Mouse (Mus musculus) neural tube, embryonic 13.5 days (tissue): ENCODE data around the gene Anxa3. TPM values are rescaled to one million over a fixed set of nuclear protein-coding genes. Genes with fewer than 3 reads are reported as not detected.

Experiments
- ATAC-seq: fragments of 200-750 bp; cut with Nextera tagmentation; 2 replicates; pipeline ENCODE4 v1.8.0; 2017; ENCODE audit warnings: low read depth, mild to moderate bottlenecking, moderate TSS enrichment, moderate library complexity
- H3K27ac ChIP-seq: fragments of 300-500 bp; sonication (generic); replicated peaks from 2 replicates; pipeline ENCODE4 v1.5.1; 2015; ENCODE audit warnings: moderate library complexity, mild to moderate bottlenecking, inconsistent platforms
- H3K27me3 ChIP-seq: fragments of 300-500 bp; sonication (generic); 2 replicates; pipeline ENCODE4 v1.6.1; 2015; ENCODE audit warnings: mild to moderate bottlenecking, inconsistent platforms
- H3K36me3 ChIP-seq: fragments of 300-500 bp; sonication (generic); 2 replicates; pipeline ENCODE4 v1.6.1; 2015; ENCODE audit warnings: mild to moderate bottlenecking, inconsistent platforms
- H3K4me1 ChIP-seq: fragments of 300-500 bp; sonication (generic); replicated peaks from 2 replicates; pipeline ENCODE4 v1.6.1; 2015; ENCODE audit warnings: inconsistent platforms
- H3K4me2 ChIP-seq: fragments of 300-500 bp; sonication (generic); 2 replicates; pipeline ENCODE4 v1.6.1; 2015; ENCODE audit warnings: inconsistent platforms, mild to moderate bottlenecking, moderate library complexity
- H3K4me3 ChIP-seq: fragments of 300-500 bp; sonication (generic); 2 replicates; pipeline ENCODE4 v1.5.1; 2015; ENCODE audit warnings: mild to moderate bottlenecking, inconsistent platforms
- H3K9ac ChIP-seq: fragments of 300-500 bp; sonication (generic); 2 replicates; pipeline ENCODE4 v1.6.1; 2015; ENCODE audit warnings: moderate library complexity, mild to moderate bottlenecking, inconsistent platforms
- H3K9me3 ChIP-seq: fragments of 300-500 bp; sonication (generic); 2 replicates; pipeline ENCODE4 v1.6.1; 2016; ENCODE audit warnings: inconsistent platforms
- WGBS: fragments of 180-500 bp; shearing (Covaris S2); methylation state at CpG from one replicate; pipeline ENCODE4 v1.1.7; 2015; 5-methylcytosine and 5-hydroxymethylcytosine counted together
- polyA plus RNA-seq: library from polyadenylated mRNA; unstranded; fragments of >200 nt; fragmentation: Nextera tagmentation; extraction: Ambion mirVana; gene quantifications from 2 replicates; pipeline ENCODE4 v1.2.1, GENCODE M21; 2015

Anxa3 gene
- polyA plus RNA-seq, 1 experiment from 2014 or later = 29.8 TPM

- Histone ChIP-seq H3K36me3 (no peaks in the 10 kb centered on the region), H3K9ac (no peak overlapping the region), H3K27ac (no peak overlapping the region), H3K27me3 (no peaks in the 10 kb centered on the region), H3K4me2 (no peak overlapping the region), H3K4me1 (no peaks in the 10 kb centered on the region), H3K4me3 (no peak overlapping the region), H3K9me3 (no peaks in the 10 kb centered on the region)
- WGBS = 70% methylated on average over 5 of the region's 5 CpGs
- no peak; the same call in 1 of the 2 replicates for ATAC-seq
Measured at GRCm38 (mm10) chr5:96890367-96890766, 97.2 kb downstream of the Anxa3 start.

Other genes with a start within 250 kb of the Anxa3 start
- 9.2 and 9.9 TPM in 2 replicates for gene Bmp2k, start 204.3 kb downstream of the Anxa3 start, polyA plus RNA-seq